Mouse (Mus musculus): Measurements from ENCODE around the gene Rsph3b.
"Not testable (repeated sequence)": the region's sequence is repeated elsewhere in the genome, so short reads cannot be mapped to it uniquely, and the experiment has no call there.

DNA sequence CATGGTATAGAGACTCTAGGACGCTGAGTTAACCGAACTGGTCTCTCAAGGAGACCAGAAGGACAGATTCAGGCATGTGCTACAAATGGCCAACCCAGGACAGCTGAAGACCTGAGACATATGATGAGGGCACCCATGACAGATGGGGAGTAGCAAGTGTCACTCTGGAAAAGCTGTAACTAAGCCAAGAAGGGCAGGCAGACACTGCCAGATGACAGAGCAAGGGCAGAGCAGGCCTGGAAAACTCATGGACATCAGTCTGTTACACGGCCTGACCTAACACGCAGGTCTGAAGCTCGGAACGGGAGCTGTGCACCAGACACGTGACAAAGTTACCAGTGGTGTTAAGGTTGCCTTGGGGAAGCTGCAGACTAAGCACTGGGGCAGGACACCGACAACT, 10.4 kb upstream of the Rsph3b start:
- not testable (repeated sequence) for TF ChIP-seq CHD2 (IDR thresholded peaks at IDR 0.05; ENCODE audit: low read depth, low read length); MAFK (IDR thresholded peaks at IDR 0.05; ENCODE audit: insufficient read depth, low read depth, low read length)
